Mouse (Mus musculus): ENCODE data around the gene Dgka. TPM values are rescaled to one million over a fixed set of nuclear protein-coding genes. Genes with fewer than 3 reads are reported as not detected.

Dgka gene
- polyA plus RNA-seq, 1 experiment from 2014 or later = 6.1 TPM

DNA sequence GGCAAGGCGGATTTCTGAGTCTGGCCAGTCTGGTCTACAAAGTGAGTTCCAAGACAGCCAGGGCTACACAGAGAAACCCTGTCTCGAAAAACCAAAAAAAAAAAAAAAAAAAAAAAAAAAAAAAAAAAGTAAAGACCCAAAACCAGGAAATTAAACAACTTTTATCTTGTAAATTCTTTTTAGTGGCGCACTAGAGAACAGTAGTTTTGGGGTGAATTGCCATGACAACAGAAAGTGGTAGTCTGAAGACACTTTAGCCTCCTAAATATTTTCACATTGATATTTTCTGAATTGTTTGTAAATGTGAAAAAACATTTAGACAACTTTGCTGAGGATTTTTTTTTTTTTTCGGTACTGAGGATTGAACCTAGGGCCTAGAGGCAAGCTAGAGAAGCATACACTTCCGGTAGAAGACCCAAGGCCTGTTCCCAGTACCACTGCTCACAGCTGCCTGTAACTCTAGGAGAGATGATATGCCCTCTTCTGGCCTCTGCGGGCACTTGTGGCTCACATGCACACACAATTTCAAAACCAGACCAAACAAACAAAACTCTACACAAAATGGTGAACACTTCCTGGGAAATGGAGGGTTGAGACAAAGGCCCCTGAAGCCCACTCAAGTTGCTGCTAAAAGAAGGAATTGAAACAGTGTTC, 47.5 kb downstream of the Dgka start:
- Histone ChIP-seq H3K4me3 (ENCODE audit: low read depth, low read length) (peak overlapping the region; percentile 44), H3K36me3 (ENCODE audit: control insufficient read depth, insufficient read depth, low read length) (no peaks in the 10 kb centered on the region), H3K27me3 (ENCODE audit: control insufficient read depth, insufficient read depth, low read depth, low read length) (no peaks in the 10 kb centered on the region), H3K4me2 (ENCODE audit: low read length) (peak overlapping the region; percentile 73), H3K9me3 (replicated peaks; ENCODE audit: control insufficient read depth, low read length, poor library complexity, severe bottlenecking) (no peaks in the 10 kb centered on the region), H3K27ac (ENCODE audit: low read length) (peak overlapping the region; percentile 82; the same call in 1 of the 2 replicates), H3K9ac (ENCODE audit: low read depth, low read length) (no peak overlapping the region), H3K4me1 (ENCODE audit: control insufficient read depth, insufficient read depth, low read length) (peaks cover 12% of the 10 kb centered on the region)
- 83% methylated on average over 6 of the region's 6 CpGs for WGBS
- ATAC-seq = no peak

DNA sequence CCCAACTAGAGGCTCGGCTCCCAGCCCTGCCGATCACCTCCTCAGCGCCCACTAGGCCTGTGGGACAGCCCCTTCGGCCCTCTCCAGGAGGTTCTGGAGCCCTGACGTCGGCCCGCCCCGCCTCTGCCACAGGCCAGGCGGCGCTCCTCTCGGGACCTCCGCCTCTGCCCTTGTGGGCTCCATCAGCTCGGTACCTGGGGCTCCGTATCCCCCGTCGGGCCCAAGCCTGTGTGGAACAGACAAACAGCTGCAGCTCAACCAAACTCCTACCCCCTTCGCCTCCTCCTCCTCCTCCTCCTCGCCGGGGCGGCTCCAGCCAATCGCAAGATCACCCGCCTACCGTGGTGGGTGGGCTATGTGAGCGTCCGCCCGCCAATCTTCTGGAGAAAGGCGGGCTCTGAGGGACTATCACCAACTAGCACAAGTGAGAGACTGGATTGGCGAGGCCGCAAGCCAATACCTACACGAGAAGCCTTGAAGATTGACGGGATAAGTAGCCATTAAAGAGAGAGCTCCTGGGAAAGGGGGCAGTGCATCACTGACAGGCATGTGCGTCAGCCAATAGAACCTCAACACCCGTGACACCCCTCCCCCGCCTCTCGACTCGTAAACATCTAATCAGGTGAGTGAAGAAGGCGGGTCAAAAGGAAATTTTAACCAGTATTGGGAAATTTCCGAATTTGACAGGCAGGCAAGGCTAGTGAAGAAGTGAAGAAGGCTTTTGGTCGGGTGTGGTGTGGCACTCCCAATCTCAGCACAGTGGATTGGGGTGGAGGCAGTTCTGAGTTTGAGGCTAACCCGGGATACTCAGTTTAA, 48.5 kb downstream of the Dgka start, which contains the start of gene Rab5b:
TSS of gene Rab5b (minus strand) at position 273 of the 816 bp plus-strand sequence.
- peak within 1 kb of the TSS; percentile 98 for H3K27ac ChIP-seq (ENCODE audit: low read length)
- WGBS = under 1% methylated on average over 38 of the region's 40 CpGs
- no peaks in the 10 kb centered on the region for H3K9me3 ChIP-seq (replicated peaks; ENCODE audit: control insufficient read depth, low read length, poor library complexity, severe bottlenecking)
- peak; percentile 99 for ATAC-seq
- H3K4me1 ChIP-seq (ENCODE audit: control insufficient read depth, insufficient read depth, low read length) = peaks cover 12% of the 10 kb centered on the region
- H3K27me3 ChIP-seq (ENCODE audit: control insufficient read depth, insufficient read depth, low read depth, low read length) = no peaks in the 10 kb centered on the region
- peak within 1 kb of the TSS; percentile 99 for H3K9ac ChIP-seq (ENCODE audit: low read depth, low read length)
- peak within 1 kb of the TSS; percentile 98 for H3K4me3 ChIP-seq (ENCODE audit: low read depth, low read length)
- peak within 1 kb of the TSS; percentile 77 for H3K4me2 ChIP-seq (ENCODE audit: low read length)
- no peaks in the 10 kb centered on the region for H3K36me3 ChIP-seq (ENCODE audit: control insufficient read depth, insufficient read depth, low read length)

DNA sequence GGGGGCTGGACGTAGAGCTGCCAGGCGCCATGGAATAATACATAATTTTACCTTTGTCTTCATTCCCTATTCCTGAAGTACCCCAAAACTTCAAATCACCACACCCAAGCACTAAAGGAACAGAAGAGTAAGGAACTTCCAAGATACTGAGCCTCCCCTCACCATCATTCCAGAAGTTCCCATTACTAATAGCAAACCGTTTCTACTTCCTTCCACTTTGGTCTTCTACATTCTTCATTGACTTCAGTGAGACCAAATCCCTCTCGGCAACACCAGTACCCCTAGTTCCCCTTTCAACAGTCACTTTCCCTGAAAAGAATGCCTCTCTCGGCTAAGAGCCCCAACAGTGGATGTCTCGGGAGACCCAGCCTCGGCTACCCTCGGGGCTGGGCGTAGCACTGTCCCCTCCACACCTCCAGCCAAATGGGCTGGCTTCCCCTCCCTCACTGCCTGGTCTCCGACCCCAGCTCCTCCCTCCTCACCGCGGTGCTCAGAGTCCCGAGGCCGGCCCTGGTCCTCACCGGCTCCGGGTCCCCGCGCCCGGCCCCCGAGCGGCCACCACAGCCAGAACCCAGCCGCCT, 49.2 kb downstream of the Dgka start:
- H3K36me3 ChIP-seq (ENCODE audit: control insufficient read depth, insufficient read depth, low read length) = no peaks in the 10 kb centered on the region
- WGBS = under 1% methylated on average over 22 of the region's 22 CpGs
- ATAC-seq = no peak
- no peaks in the 10 kb centered on the region for H3K9me3 ChIP-seq (replicated peaks; ENCODE audit: control insufficient read depth, low read length, poor library complexity, severe bottlenecking)
- peak overlapping the region; percentile 77 for H3K4me2 ChIP-seq (ENCODE audit: low read length)
- H3K4me3 ChIP-seq (ENCODE audit: low read depth, low read length) = peak overlapping the region; percentile 98
- peak overlapping the region; percentile 98 for H3K27ac ChIP-seq (ENCODE audit: low read length)
- H3K4me1 ChIP-seq (ENCODE audit: control insufficient read depth, insufficient read depth, low read length) = peaks cover 12% of the 10 kb centered on the region
- H3K9ac ChIP-seq (ENCODE audit: low read depth, low read length) = peak overlapping the region; percentile 99
- H3K27me3 ChIP-seq (ENCODE audit: control insufficient read depth, insufficient read depth, low read depth, low read length) = no peaks in the 10 kb centered on the region

DNA sequence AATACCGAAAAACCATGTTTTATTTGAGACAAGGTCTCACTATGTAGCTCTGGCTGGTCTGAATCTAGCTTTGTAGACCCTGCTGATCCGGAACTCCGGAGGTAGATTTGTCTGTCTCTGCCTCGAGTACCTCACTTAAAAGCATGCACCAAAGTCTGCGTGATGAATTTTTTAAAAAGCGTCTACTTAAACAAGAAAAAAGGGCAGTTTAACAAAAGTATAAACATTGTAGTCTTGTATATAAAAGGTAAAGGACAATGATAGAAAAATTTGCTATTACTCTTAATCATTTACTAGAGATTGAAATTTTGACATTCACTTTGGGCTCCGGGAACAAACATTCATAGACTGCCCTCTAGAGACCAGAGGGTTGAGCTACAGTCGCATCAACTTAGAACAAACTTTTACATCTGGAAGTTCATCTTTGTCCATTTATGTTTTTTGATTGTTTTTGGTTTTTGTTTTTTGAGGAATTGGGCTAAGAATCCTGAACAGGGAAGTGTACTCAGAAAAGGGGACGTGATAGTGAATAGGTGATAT, 70.1 kb downstream of the Dgka start:
- no peaks in the 10 kb centered on the region for H3K36me3 ChIP-seq (ENCODE audit: control insufficient read depth, insufficient read depth, low read length)
- no peaks in the 10 kb centered on the region for H3K9me3 ChIP-seq (replicated peaks; ENCODE audit: control insufficient read depth, low read length, poor library complexity, severe bottlenecking)
- peak overlapping the region; percentile 78 for H3K9ac ChIP-seq (ENCODE audit: low read depth, low read length)
- peak overlapping the region; percentile 76 for H3K4me2 ChIP-seq (ENCODE audit: low read length)
- H3K4me3 ChIP-seq (ENCODE audit: low read depth, low read length) = peak overlapping the region; percentile 63
- 1% methylated on average over 9 of the region's 9 CpGs for WGBS
- H3K27me3 ChIP-seq (ENCODE audit: control insufficient read depth, insufficient read depth, low read depth, low read length) = no peaks in the 10 kb centered on the region
- H3K27ac ChIP-seq (ENCODE audit: low read length) = peak overlapping the region; percentile 65
- no peak for ATAC-seq
- peaks cover 7% of the 10 kb centered on the region; the same call in 1 of the 2 replicates for H3K4me1 ChIP-seq (ENCODE audit: control insufficient read depth, insufficient read depth, low read length)

DNA sequence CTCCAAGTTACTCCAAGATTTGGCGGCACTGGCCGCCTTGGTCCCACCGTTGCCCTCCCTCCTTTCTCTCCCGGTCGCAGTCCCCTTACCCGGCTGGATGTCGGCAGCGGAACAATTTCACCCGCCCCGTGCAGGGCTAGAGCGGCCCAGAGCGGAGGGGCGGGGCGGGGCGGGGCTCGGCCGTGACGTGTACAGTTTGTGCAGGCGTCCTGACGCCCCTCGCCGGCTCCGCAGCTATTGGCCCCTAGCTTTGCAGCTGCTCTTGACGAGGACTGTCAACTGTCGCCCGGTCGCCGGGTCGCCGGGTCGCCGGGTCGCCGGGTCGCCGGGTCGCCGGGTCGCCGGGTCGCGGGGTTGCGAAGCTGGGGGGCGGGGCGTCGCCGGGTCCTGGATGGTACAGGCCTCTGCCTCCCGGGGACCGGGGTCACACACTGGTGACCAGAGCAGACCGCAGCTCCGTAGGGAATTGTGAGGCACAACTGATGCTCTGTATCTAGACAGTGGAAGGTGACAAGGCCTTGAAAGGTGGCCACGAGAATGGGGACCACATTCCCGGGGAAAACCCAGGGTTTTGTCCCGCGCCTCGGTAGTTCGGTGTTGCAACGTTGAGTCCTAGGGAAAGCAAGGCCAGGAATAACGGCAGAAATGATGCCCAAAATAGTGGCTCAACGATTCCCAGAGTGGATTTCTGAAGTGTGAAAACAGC, 70.7 kb downstream of the Dgka start, which contains the start of gene Suox:
TSS of gene Suox (minus strand) at position 311 of the 706 bp plus-strand sequence.
- H3K4me1 ChIP-seq (ENCODE audit: control insufficient read depth, insufficient read depth, low read length) = peaks cover 7% of the 10 kb centered on the region; the same call in 1 of the 2 replicates
- H3K36me3 ChIP-seq (ENCODE audit: control insufficient read depth, insufficient read depth, low read length) = no peaks in the 10 kb centered on the region
- peak within 1 kb of the TSS; percentile 76 for H3K4me2 ChIP-seq (ENCODE audit: low read length)
- H3K9me3 ChIP-seq (replicated peaks; ENCODE audit: control insufficient read depth, low read length, poor library complexity, severe bottlenecking) = no peaks in the 10 kb centered on the region
- WGBS = under 1% methylated on average over 59 of the region's 60 CpGs
- peak within 1 kb of the TSS; percentile 63 for H3K4me3 ChIP-seq (ENCODE audit: low read depth, low read length)
- H3K27ac ChIP-seq (ENCODE audit: low read length) = peak within 1 kb of the TSS; percentile 65
- H3K27me3 ChIP-seq (ENCODE audit: control insufficient read depth, insufficient read depth, low read depth, low read length) = no peaks in the 10 kb centered on the region
- H3K9ac ChIP-seq (ENCODE audit: low read depth, low read length) = peak within 1 kb of the TSS; percentile 78
- ATAC-seq = peak; percentile 91

DNA sequence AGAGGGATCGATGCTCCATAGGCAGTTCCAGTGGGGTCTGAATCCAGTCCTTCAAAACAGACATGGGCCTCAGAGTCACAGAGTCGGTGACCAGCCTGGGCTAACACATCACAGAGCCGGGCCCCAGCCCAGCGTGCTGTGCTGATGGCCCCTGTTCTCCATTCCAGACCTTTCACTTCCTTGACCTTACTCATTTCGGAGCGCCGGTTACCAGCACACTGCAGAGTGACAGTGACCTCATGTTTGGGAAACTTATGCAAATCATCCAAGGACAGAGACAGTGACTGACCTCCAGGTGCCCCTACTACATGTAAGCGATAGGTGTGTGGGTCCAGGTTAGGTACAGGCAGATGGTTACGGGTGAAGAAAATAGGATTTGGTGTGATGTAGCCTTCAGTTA, 73.5 kb downstream of the Dgka start:
- Histone ChIP-seq H3K4me2 (ENCODE audit: low read length) (no peak overlapping the region), H3K9ac (ENCODE audit: low read depth, low read length) (no peak overlapping the region), H3K4me3 (ENCODE audit: low read depth, low read length) (no peak overlapping the region), H3K36me3 (ENCODE audit: control insufficient read depth, insufficient read depth, low read length) (no peaks in the 10 kb centered on the region), H3K27ac (ENCODE audit: low read length) (no peak overlapping the region), H3K4me1 (ENCODE audit: control insufficient read depth, insufficient read depth, low read length) (peaks cover 19% of the 10 kb centered on the region), H3K27me3 (ENCODE audit: control insufficient read depth, insufficient read depth, low read depth, low read length) (no peaks in the 10 kb centered on the region), H3K9me3 (replicated peaks; ENCODE audit: control insufficient read depth, low read length, poor library complexity, severe bottlenecking) (no peaks in the 10 kb centered on the region)
- ATAC-seq = no peak
- 93% methylated on average over 9 of the region's 9 CpGs for WGBS

Other genes starting within 250 kb of the Dgka start
- gene Myl6b, start 246.2 kb downstream of the Dgka start, polyA plus RNA-seq (2015; fragmentation: Nextera tagmentation; extraction: Ambion mirVana) = 5.3 and 6.4 TPM in 2 replicates
- 8.8 and 8.9 TPM in 2 replicates for gene Esyt1, start 219.0 kb downstream of the Dgka start, polyA plus RNA-seq (2015; fragmentation: Nextera tagmentation; extraction: Ambion mirVana)
- gene Zc3h10, start 197.1 kb downstream of the Dgka start, polyA plus RNA-seq (2015; fragmentation: Nextera tagmentation; extraction: Ambion mirVana) = 17.8 and 19.7 TPM in 2 replicates
- 1,924 and 2,018 TPM in 2 replicates for gene Rpl41, start 195.6 kb downstream of the Dgka start, polyA plus RNA-seq (2015; fragmentation: Nextera tagmentation; extraction: Ambion mirVana)
- 124 and 125 TPM in 2 replicates for gene Pa2g4, start 178.9 kb downstream of the Dgka start, polyA plus RNA-seq (2015; fragmentation: Nextera tagmentation; extraction: Ambion mirVana)
- gene Erbb3, start 155.2 kb downstream of the Dgka start, polyA plus RNA-seq (2015; fragmentation: Nextera tagmentation; extraction: Ambion mirVana) = 0.41 and 0.47 TPM in 2 replicates
- 295 and 315 TPM in 2 replicates for gene Rps26, start 118.1 kb downstream of the Dgka start, polyA plus RNA-seq (2015; fragmentation: Nextera tagmentation; extraction: Ambion mirVana)
- gene Ikzf4, start 98.9 kb downstream of the Dgka start, polyA plus RNA-seq (2015; fragmentation: Nextera tagmentation; extraction: Ambion mirVana) = 23.1 and 23.5 TPM in 2 replicates
- gene Suox, start 70.8 kb downstream of the Dgka start, polyA plus RNA-seq (2015; fragmentation: Nextera tagmentation; extraction: Ambion mirVana) = 13.4 and 13.7 TPM in 2 replicates
- gene Rab5b, start 48.6 kb downstream of the Dgka start, polyA plus RNA-seq (2015; fragmentation: Nextera tagmentation; extraction: Ambion mirVana) = 119 and 128 TPM in 2 replicates
- gene Pmel, start 40.7 kb downstream of the Dgka start, polyA plus RNA-seq (2015; fragmentation: Nextera tagmentation; extraction: Ambion mirVana) = 0.37 and 0.77 TPM in 2 replicates
- 14.6 and 15.0 TPM in 2 replicates for gene Cdk2, start 39.8 kb downstream of the Dgka start, polyA plus RNA-seq (2015; fragmentation: Nextera tagmentation; extraction: Ambion mirVana)
- 45.5 and 47.7 TPM in 2 replicates for gene Pym1, start 3.0 kb upstream of the Dgka start, polyA plus RNA-seq (2015; fragmentation: Nextera tagmentation; extraction: Ambion mirVana)
- 0.51 and 0.88 TPM in 2 replicates for gene Mmp19, start 46.1 kb upstream of the Dgka start, polyA plus RNA-seq (2015; fragmentation: Nextera tagmentation; extraction: Ambion mirVana)
- 54.2 and 59.5 TPM in 2 replicates for gene Dnajc14, start 59.2 kb upstream of the Dgka start, polyA plus RNA-seq (2015; fragmentation: Nextera tagmentation; extraction: Ambion mirVana)
- gene Tmem198b, start 59.5 kb upstream of the Dgka start, polyA plus RNA-seq (2015; fragmentation: Nextera tagmentation; extraction: Ambion mirVana) = 14.8 and 16.1 TPM in 2 replicates
- gene Sarnp, start 72.5 kb upstream of the Dgka start, polyA plus RNA-seq (2015; fragmentation: Nextera tagmentation; extraction: Ambion mirVana) = 143 and 152 TPM in 2 replicates
- 17.7 and 18.6 TPM in 2 replicates for gene Ormdl2, start 76.8 kb upstream of the Dgka start, polyA plus RNA-seq (2015; fragmentation: Nextera tagmentation; extraction: Ambion mirVana)
- gene Gdf11, start 146.9 kb upstream of the Dgka start, polyA plus RNA-seq (2015; fragmentation: Nextera tagmentation; extraction: Ambion mirVana) = 7.6 and 7.9 TPM in 2 replicates
- gene Cd63, start 156.1 kb upstream of the Dgka start, polyA plus RNA-seq (2015; fragmentation: Nextera tagmentation; extraction: Ambion mirVana) = 152 and 195 TPM in 2 replicates
- gene Rdh5, start 178.0 kb upstream of the Dgka start, polyA plus RNA-seq (2015; fragmentation: Nextera tagmentation; extraction: Ambion mirVana) = 13.6 TPM in 2 replicates
- 227 and 228 TPM in 2 replicates for gene Bloc1s1, start 179.2 kb upstream of the Dgka start, polyA plus RNA-seq (2015; fragmentation: Nextera tagmentation; extraction: Ambion mirVana)
- 6.1 and 9.2 TPM in 2 replicates for gene Itga7, start 189.0 kb upstream of the Dgka start, polyA plus RNA-seq (2015; fragmentation: Nextera tagmentation; extraction: Ambion mirVana)
- not detected in 2 replicates for gene Mettl7b, start 216.1 kb upstream of the Dgka start, polyA plus RNA-seq (2015; fragmentation: Nextera tagmentation; extraction: Ambion mirVana)
- not detected in 2 replicates for gene Olfr9, start 244.6 kb upstream of the Dgka start, polyA plus RNA-seq (2015; fragmentation: Nextera tagmentation; extraction: Ambion mirVana)